Mouse (Mus musculus): ENCODE data around the gene Creb1.

Gene Creb1

GRCm38 (mm10) chr1:64532589-64533470 is at the start of gene Creb1:
TSS of gene Creb1 (plus strand) at chr1:64532645.
- peak; percentile 96 for DNase-seq (ENCODE audit: low read depth, low spot score)

GRCm38 (mm10) chr1:64488521-64489029 is 43.9 kb upstream of the Creb1 start:
- no peak for DNase-seq (ENCODE audit: low read depth, low spot score)

GRCm38 (mm10) chr1:64496803-64497202 is 35.6 kb upstream of the Creb1 start:
- DNase-seq (ENCODE audit: low read depth, low spot score) = no peak

GRCm38 (mm10) chr1:64501382-64502140 is 30.9 kb upstream of the Creb1 start:
- no peak for DNase-seq (ENCODE audit: low read depth, low spot score)

- no peak for DNase-seq (ENCODE audit: low read depth, low spot score)
Measured at GRCm38 (mm10) chr1:64508479-64509096, 23.9 kb upstream of the Creb1 start.

GRCm38 (mm10) chr1:64509678-64510077 is 22.8 kb upstream of the Creb1 start:
- DNase-seq (ENCODE audit: low read depth, low spot score) = no peak

GRCm38 (mm10) chr1:64514184-64514583 is 18.3 kb upstream of the Creb1 start:
- DNase-seq (ENCODE audit: low read depth, low spot score) = no peak

GRCm38 (mm10) chr1:64516593-64516992 is 15.9 kb upstream of the Creb1 start:
- no peak for DNase-seq (ENCODE audit: low read depth, low spot score)

GRCm38 (mm10) chr1:64518480-64518879 is 14.0 kb upstream of the Creb1 start:
- DNase-seq (ENCODE audit: low read depth, low spot score) = no peak

GRCm38 (mm10) chr1:64519345-64519744 is 13.1 kb upstream of the Creb1 start:
- DNase-seq (ENCODE audit: low read depth, low spot score) = no peak

- DNase-seq (ENCODE audit: low read depth, low spot score) = no peak
Measured at GRCm38 (mm10) chr1:64519901-64520300, 12.5 kb upstream of the Creb1 start.

- no peak for DNase-seq (ENCODE audit: low read depth, low spot score)
Measured at GRCm38 (mm10) chr1:64521734-64522133, 10.7 kb upstream of the Creb1 start.

GRCm38 (mm10) chr1:64522637-64523036 is 9.8 kb upstream of the Creb1 start:
- no peak for DNase-seq (ENCODE audit: low read depth, low spot score)

- DNase-seq (ENCODE audit: low read depth, low spot score) = no peak
Measured at GRCm38 (mm10) chr1:64523117-64523516, 9.3 kb upstream of the Creb1 start.

- no peak for DNase-seq (ENCODE audit: low read depth, low spot score)
Measured at GRCm38 (mm10) chr1:64524661-64525060, 7.8 kb upstream of the Creb1 start.

GRCm38 (mm10) chr1:64527626-64528025 is 4.8 kb upstream of the Creb1 start:
- DNase-seq (ENCODE audit: low read depth, low spot score) = no peak

- DNase-seq (ENCODE audit: low read depth, low spot score) = no peak
Measured at GRCm38 (mm10) chr1:64529781-64530315, 2.6 kb upstream of the Creb1 start.

- no peak for DNase-seq (ENCODE audit: low read depth, low spot score)
Measured at GRCm38 (mm10) chr1:64531548-64531947, 897 bp upstream of the Creb1 start.

- DNase-seq (ENCODE audit: low read depth, low spot score) = no peak
Measured at GRCm38 (mm10) chr1:64532067-64532523, 350 bp upstream of the Creb1 start.

- peak; percentile 39 for DNase-seq (ENCODE audit: low read depth, low spot score)
Measured at GRCm38 (mm10) chr1:64533471-64534443, 1.3 kb downstream of the Creb1 start.

All from 3T3-L1 (cell line).